Mouse (Mus musculus): ENCODE measurements around the gene Shb. TPM values are rescaled to one million over a fixed set of nuclear protein-coding genes. Genes with fewer than 3 reads are reported as not detected.

Shb gene
- total RNA-seq, 2 experiments from 2014 or later, result 11.0 to 11.6 TPM

- H3K4me3 ChIP-seq, result no peak overlapping the region
- intact Hi-C loops (cut with DNase I), result no loop called here
These were observed 70.6 kb downstream of the Shb start for GRCm38 (mm10) chr4:45461661-45462060.

GRCm38 (mm10) chr4:45459375-45459774, 72.9 kb downstream of the Shb start:
- Histone ChIP-seq H3K4me3 (no peak overlapping the region), H3K27ac (no peak overlapping the region)
- TF ChIP-seq CTCF (IDR thresholded peaks at IDR 0.05), result no peak
- DNase-seq (ENCODE audit: extremely low spot score in 1 of 2, low spot score in 2 of 2), result no peak
- intact Hi-C loops (cut with DNase I), result no loop called here

More at GRCm38 (mm10) chr4:45461661-45462060, 70.6 kb downstream of the Shb start:
- TF ChIP-seq CTCF (IDR thresholded peaks at IDR 0.05), result no peak
- H3K27ac ChIP-seq, result no peak overlapping the region
- DNase-seq (ENCODE audit: extremely low spot score in 1 of 2, low spot score in 2 of 2), result no peak

- no peak for TF ChIP-seq CTCF (IDR thresholded peaks at IDR 0.05)
- no peak for DNase-seq (ENCODE audit: extremely low spot score in 1 of 2, low spot score in 2 of 2)
- Histone ChIP-seq H3K4me3 (no peak overlapping the region), H3K27ac (no peak overlapping the region)
- intact Hi-C loops (cut with DNase I), result no loop called here
These were observed 74.7 kb downstream of the Shb start for GRCm38 (mm10) chr4:45457543-45457942.

- no peak for DNase-seq (ENCODE audit: extremely low spot score in 1 of 2, low spot score in 2 of 2)
- Histone ChIP-seq H3K4me3 (no peak overlapping the region), H3K27ac (no peak overlapping the region)
- no peak for TF ChIP-seq CTCF (IDR thresholded peaks at IDR 0.05)
- intact Hi-C loops (cut with DNase I), result no loop called here
These were observed 77.3 kb downstream of the Shb start for GRCm38 (mm10) chr4:45455001-45455400.

GRCm38 (mm10) chr4:45453271-45453851, 78.9 kb downstream of the Shb start:
- intact Hi-C loops (cut with DNase I), result no loop called here
- no peak for DNase-seq (ENCODE audit: extremely low spot score in 1 of 2, low spot score in 2 of 2)
- no peak for TF ChIP-seq CTCF (IDR thresholded peaks at IDR 0.05)
- H3K4me3 ChIP-seq, result no peak overlapping the region
- H3K27ac ChIP-seq, result no peak overlapping the region

GRCm38 (mm10) chr4:45452569-45453111, 79.6 kb downstream of the Shb start:
- DNase-seq (ENCODE audit: extremely low spot score in 1 of 2, low spot score in 2 of 2), result no peak
- no peak for TF ChIP-seq CTCF (IDR thresholded peaks at IDR 0.05)
- intact Hi-C loops (cut with DNase I), result no loop called here

GRCm38 (mm10) chr4:45449012-45449411, 83.3 kb downstream of the Shb start:
- no peak overlapping the region for H3K4me3 ChIP-seq
- no peak overlapping the region for H3K27ac ChIP-seq
- intact Hi-C loops (cut with DNase I), result no loop called here
- no peak for DNase-seq (ENCODE audit: extremely low spot score in 1 of 2, low spot score in 2 of 2)
- TF ChIP-seq CTCF (IDR thresholded peaks at IDR 0.05), result no peak

More at GRCm38 (mm10) chr4:45452569-45453111, 79.6 kb downstream of the Shb start:
- no peak overlapping the region for H3K4me3 ChIP-seq
- no peak overlapping the region for H3K27ac ChIP-seq

- TF ChIP-seq CTCF (IDR thresholded peaks at IDR 0.05), result no peak
- intact Hi-C loops (cut with DNase I), result no loop called here
- no peak for DNase-seq (ENCODE audit: extremely low spot score in 1 of 2, low spot score in 2 of 2)
- Histone ChIP-seq H3K27ac (no peak overlapping the region), H3K4me3 (no peak overlapping the region)
These were observed 83.8 kb downstream of the Shb start for GRCm38 (mm10) chr4:45448481-45448880.

GRCm38 (mm10) chr4:45447196-45447595, 85.1 kb downstream of the Shb start:
- intact Hi-C loops (cut with DNase I), result no loop called here
- Histone ChIP-seq H3K4me3 (no peak overlapping the region), H3K27ac (no peak overlapping the region)
- DNase-seq (ENCODE audit: extremely low spot score in 1 of 2, low spot score in 2 of 2), result no peak
- no peak for TF ChIP-seq CTCF (IDR thresholded peaks at IDR 0.05)

- intact Hi-C loops (cut with DNase I), result no loop called here
- no peak for DNase-seq (ENCODE audit: extremely low spot score in 1 of 2, low spot score in 2 of 2)
- Histone ChIP-seq H3K4me3 (no peak overlapping the region), H3K27ac (no peak overlapping the region)
- no peak for TF ChIP-seq CTCF (IDR thresholded peaks at IDR 0.05)
These were observed 87.0 kb downstream of the Shb start for GRCm38 (mm10) chr4:45445235-45445634.

- intact Hi-C loops (cut with DNase I), result no loop called here
- no peak for DNase-seq (ENCODE audit: extremely low spot score in 1 of 2, low spot score in 2 of 2)
- Histone ChIP-seq H3K27ac (no peak overlapping the region), H3K4me3 (no peak overlapping the region)
- TF ChIP-seq CTCF (IDR thresholded peaks at IDR 0.05), result no peak
These were observed 87.5 kb downstream of the Shb start for GRCm38 (mm10) chr4:45444813-45445212.

- DNase-seq (ENCODE audit: extremely low spot score in 1 of 2, low spot score in 2 of 2), result no peak
- Histone ChIP-seq H3K4me3 (no peak overlapping the region), H3K27ac (no peak overlapping the region)
- TF ChIP-seq CTCF (IDR thresholded peaks at IDR 0.05), result no peak
- intact Hi-C loops (cut with DNase I), result no loop called here
These were observed 88.6 kb downstream of the Shb start for GRCm38 (mm10) chr4:45443652-45444051.

GRCm38 (mm10) chr4:45442237-45442636, 90.0 kb downstream of the Shb start:
- no peak; the same call in none of the 2 replicates for TF ChIP-seq CTCF (IDR thresholded peaks at IDR 0.05)
- no peak overlapping the region for H3K4me3 ChIP-seq
- H3K27ac ChIP-seq, result no peak overlapping the region
- DNase-seq (ENCODE audit: extremely low spot score in 1 of 2, low spot score in 2 of 2), result no peak
- intact Hi-C loops (cut with DNase I), result no loop called here

All from left cerebral cortex, adult 2 months (tissue).